Mouse (Mus musculus): Measurements from ENCODE around the gene Cfap126. TPM values are rescaled to one million over a fixed set of nuclear protein-coding genes. Genes with fewer than 3 reads are reported as not detected.
A peak's percentile ranks its signal among the peaks of the same experiment; 100 is the strongest.
"Not testable (repeated sequence)": the region's sequence is repeated elsewhere in the genome, so short reads cannot be mapped to it uniquely, and the experiment has no call there.

Cfap126 gene
- total RNA-seq (2021) (under 1 TPM; 0.89 to 0.98 TPM), polyA plus RNA-seq (2012; rRNA removed) (2.1 and 6.3 TPM in 2 replicates)
- long read RNA-seq: 0 reads

GRCm38 (mm10) chr1:171113873-171114299 lies at the start of gene Cfap126:
Cfap126 (plus strand) TSS chr1:171113918.
- Histone ChIP-seq H3K27me3 (ENCODE audit: control insufficient read depth, insufficient read depth, low read length) (no peaks in the 10 kb centered on the region), H3K4me3 (peak within 1 kb of the TSS; percentile 79), H3K36me3 (ENCODE audit: control insufficient read depth, insufficient read depth, low read length) (0 out of 2 replicates have a peak, but pooled peaks cover 2% of the 10 kb centered on the region), H3K27ac (peak within 1 kb of the TSS; percentile 88), H3K4me1 (ENCODE audit: control insufficient read depth, insufficient read depth, low read length) (peaks cover 3% of the 10 kb centered on the region), H3K9ac (ENCODE audit: low read depth, low read length) (peak within 1 kb of the TSS; percentile 68), H3K79me2 (replicated peaks; ENCODE audit: control insufficient read depth, insufficient read depth, low read length) (no peaks in the 10 kb centered on the region)
- peak; percentile 97 for TF ChIP-seq POLR2A (IDR thresholded peaks at IDR 0.05; ENCODE audit: insufficient read depth, low read depth, low read length)
- no peak for TF ChIP-seq CTCF (IDR thresholded peaks at IDR 0.05)
- peak; percentile 39; the same call in 1 of the 2 replicates for TF ChIP-seq EP300 (IDR thresholded peaks at IDR 0.05; ENCODE audit: insufficient read depth, low read depth, low read length)
- peak; percentile 87 to 93 for DNase-seq
- intact Hi-C loops (cut with DNase I): loop anchor here (5.0 to 10.0 kb wide), 2 partner anchors 213 to 361 kb away; partner anchors contain the start of gene Dedd
- WGBS: under 1% methylated on average over 24 of the region's 24 CpGs

- H3K79me2 ChIP-seq (replicated peaks; ENCODE audit: control insufficient read depth, insufficient read depth, low read length); intact Hi-C loops (cut with DNase I); H3K9ac ChIP-seq (ENCODE audit: low read depth, low read length); H3K36me3 ChIP-seq (ENCODE audit: control insufficient read depth, insufficient read depth, low read length); H3K27ac ChIP-seq; H3K4me1 ChIP-seq (ENCODE audit: control insufficient read depth, insufficient read depth, low read length): not testable (repeated sequence)
- Histone ChIP-seq H3K27me3 (ENCODE audit: control insufficient read depth, insufficient read depth, low read length) (peaks cover 12% of the 10 kb centered on the region), H3K4me3 (peak within 1 kb of the TSS; percentile 47)
- DNase-seq: peak; percentile 88 to 89
- peak; percentile 53 for TF ChIP-seq CTCF (IDR thresholded peaks at IDR 0.05)
- 2% methylated on average over 46 of the region's 75 CpGs for WGBS
Measured at GRCm38 (mm10) chr1:171064491-171065242, 49.1 kb upstream of the Cfap126 start, which contains the start of gene Fcgr3. Fcgr3 (minus strand) TSS chr1:171064935.

- H3K27ac ChIP-seq; H3K4me1 ChIP-seq (ENCODE audit: control insufficient read depth, insufficient read depth, low read length); H3K4me3 ChIP-seq; H3K36me3 ChIP-seq (ENCODE audit: control insufficient read depth, insufficient read depth, low read length); H3K9ac ChIP-seq (ENCODE audit: low read depth, low read length); H3K79me2 ChIP-seq (replicated peaks; ENCODE audit: control insufficient read depth, insufficient read depth, low read length); intact Hi-C loops (cut with DNase I): not testable (repeated sequence)
- H3K27me3 ChIP-seq (ENCODE audit: control insufficient read depth, insufficient read depth, low read length): peaks cover 12% of the 10 kb centered on the region
- 2% methylated on average over 24 of the region's 35 CpGs for WGBS
- DNase-seq: peak; percentile 70 to 74
Measured at GRCm38 (mm10) chr1:171065243-171065587, 48.5 kb upstream of the Cfap126 start.

- H3K9ac ChIP-seq (ENCODE audit: low read depth, low read length); intact Hi-C loops (cut with DNase I); H3K4me1 ChIP-seq (ENCODE audit: control insufficient read depth, insufficient read depth, low read length); H3K4me3 ChIP-seq; H3K79me2 ChIP-seq (replicated peaks; ENCODE audit: control insufficient read depth, insufficient read depth, low read length); H3K36me3 ChIP-seq (ENCODE audit: control insufficient read depth, insufficient read depth, low read length); H3K27ac ChIP-seq: not testable (repeated sequence)
- H3K27me3 ChIP-seq (ENCODE audit: control insufficient read depth, insufficient read depth, low read length): peaks cover 12% of the 10 kb centered on the region
- WGBS: 8% methylated on average over 32 of the region's 45 CpGs
- peak; percentile 61 to 63 for DNase-seq
Measured at GRCm38 (mm10) chr1:171065768-171066167, 48.0 kb upstream of the Cfap126 start.

- H3K4me3 ChIP-seq; H3K9ac ChIP-seq (ENCODE audit: low read depth, low read length); H3K27ac ChIP-seq; intact Hi-C loops (cut with DNase I); H3K4me1 ChIP-seq (ENCODE audit: control insufficient read depth, insufficient read depth, low read length); H3K79me2 ChIP-seq (replicated peaks; ENCODE audit: control insufficient read depth, insufficient read depth, low read length); H3K36me3 ChIP-seq (ENCODE audit: control insufficient read depth, insufficient read depth, low read length): not testable (repeated sequence)
- WGBS: 34% methylated on average over 5 of the region's 10 CpGs
- H3K27me3 ChIP-seq (ENCODE audit: control insufficient read depth, insufficient read depth, low read length): peaks cover 14% of the 10 kb centered on the region
- DNase-seq: peak in 1 of 2 experiments; percentile 49
Measured at GRCm38 (mm10) chr1:171066583-171066982, 47.1 kb upstream of the Cfap126 start.

- intact Hi-C loops (cut with DNase I); H3K27ac ChIP-seq; H3K36me3 ChIP-seq (ENCODE audit: control insufficient read depth, insufficient read depth, low read length); H3K4me3 ChIP-seq; DNase-seq; H3K9ac ChIP-seq (ENCODE audit: low read depth, low read length); H3K4me1 ChIP-seq (ENCODE audit: control insufficient read depth, insufficient read depth, low read length); H3K79me2 ChIP-seq (replicated peaks; ENCODE audit: control insufficient read depth, insufficient read depth, low read length): not testable (repeated sequence)
- H3K27me3 ChIP-seq (ENCODE audit: control insufficient read depth, insufficient read depth, low read length): peaks cover 14% of the 10 kb centered on the region
- WGBS: 47% methylated on average over 5 of the region's 5 CpGs
Measured at GRCm38 (mm10) chr1:171067928-171068327, 45.8 kb upstream of the Cfap126 start.

GRCm38 (mm10) chr1:171069508-171069907 lies 44.2 kb upstream of the Cfap126 start:
- DNase-seq; H3K9ac ChIP-seq (ENCODE audit: low read depth, low read length); H3K27ac ChIP-seq; H3K4me3 ChIP-seq; H3K79me2 ChIP-seq (replicated peaks; ENCODE audit: control insufficient read depth, insufficient read depth, low read length); H3K36me3 ChIP-seq (ENCODE audit: control insufficient read depth, insufficient read depth, low read length); H3K4me1 ChIP-seq (ENCODE audit: control insufficient read depth, insufficient read depth, low read length); intact Hi-C loops (cut with DNase I): not testable (repeated sequence)
- 64% methylated on average over 3 of the region's 3 CpGs for WGBS
- H3K27me3 ChIP-seq (ENCODE audit: control insufficient read depth, insufficient read depth, low read length): peaks cover 14% of the 10 kb centered on the region

GRCm38 (mm10) chr1:171070879-171071278 lies 42.8 kb upstream of the Cfap126 start:
- H3K4me3 ChIP-seq: not testable (repeated sequence)

GRCm38 (mm10) chr1:171071726-171072125 lies 42.0 kb upstream of the Cfap126 start:
- intact Hi-C loops (cut with DNase I): not testable (repeated sequence)
- WGBS: no CpG with 5 or more reads among the region's 35 CpGs

More at GRCm38 (mm10) chr1:171070879-171071278, 42.8 kb upstream of the Cfap126 start:
- H3K79me2 ChIP-seq (replicated peaks; ENCODE audit: control insufficient read depth, insufficient read depth, low read length); H3K27ac ChIP-seq; H3K9ac ChIP-seq (ENCODE audit: low read depth, low read length); H3K4me1 ChIP-seq (ENCODE audit: control insufficient read depth, insufficient read depth, low read length); H3K36me3 ChIP-seq (ENCODE audit: control insufficient read depth, insufficient read depth, low read length); DNase-seq; intact Hi-C loops (cut with DNase I); H3K27me3 ChIP-seq (ENCODE audit: control insufficient read depth, insufficient read depth, low read length): not testable (repeated sequence)
- WGBS: 24% methylated on average over 16 of the region's 16 CpGs

More at GRCm38 (mm10) chr1:171071726-171072125, 42.0 kb upstream of the Cfap126 start:
- H3K4me1 ChIP-seq (ENCODE audit: control insufficient read depth, insufficient read depth, low read length); H3K27ac ChIP-seq; DNase-seq; H3K36me3 ChIP-seq (ENCODE audit: control insufficient read depth, insufficient read depth, low read length); H3K4me3 ChIP-seq; H3K9ac ChIP-seq (ENCODE audit: low read depth, low read length); H3K27me3 ChIP-seq (ENCODE audit: control insufficient read depth, insufficient read depth, low read length); H3K79me2 ChIP-seq (replicated peaks; ENCODE audit: control insufficient read depth, insufficient read depth, low read length): not testable (repeated sequence)
